Comparison of ENCODE assay signal across 26 mouse cellular contexts in genomic region chr4:130379181-130379580, GRCm38 (mm10).
"Had no signal": no experiment of that assay in that cellular context is flagged by ENCODE, and none has a peak within 500 bp of the region (broad histone marks: within the 10 kb centered on the region; RNA-seq: fewer than 3 reads in every experiment).

No protein-coding gene starts in this region.

- H3K27me3 ChIP-seq: heart, embryonic 13.5 days; heart, embryonic 15.5 days; hindbrain, embryonic 13.5 days; hindbrain, embryonic 15.5 days; intestine, embryonic 15.5 days; limb, embryonic 12.5 days; liver, embryonic 13.5 days had no signal

- H3K9me3 ChIP-seq: heart, embryonic 13.5 days; heart, embryonic 15.5 days; hindbrain, embryonic 15.5 days; intestine, embryonic 15.5 days; limb, embryonic 10.5 days; liver, embryonic 13.5 days had no signal

- H3K9ac ChIP-seq: heart, embryonic 13.5 days; heart, embryonic 15.5 days; hindbrain, embryonic 13.5 days; hindbrain, embryonic 15.5 days; intestine, embryonic 15.5 days; limb, embryonic 12.5 days; liver, embryonic 13.5 days had no signal

- ATAC-seq: inflammation-experienced regulatory T-cells, adult 6 months; intestine, embryonic 15.5 days; intestine, postnatal 0 days had no signal

- H3K4me2 ChIP-seq: heart, embryonic 11.5 days; heart, embryonic 13.5 days; heart, embryonic 15.5 days; hindbrain, embryonic 13.5 days; hindbrain, embryonic 15.5 days; intestine, embryonic 15.5 days; limb, embryonic 12.5 days; liver, embryonic 11.5 days; liver, embryonic 13.5 days had no signal

- H3K27ac ChIP-seq: heart, adult 2 months; heart, embryonic 13.5 days; heart, embryonic 15.5 days; hindbrain, embryonic 13.5 days; hindbrain, embryonic 15.5 days; intestine, embryonic 15.5 days; layer of hippocampus, adult 2 months; left cerebral cortex, adult 2 months; limb, embryonic 10.5 days; limb, embryonic 12.5 days; liver, embryonic 13.5 days had no signal

- H3K4me1 ChIP-seq: heart, embryonic 13.5 days; heart, embryonic 15.5 days; hindbrain, embryonic 13.5 days; hindbrain, embryonic 15.5 days; intestine, embryonic 15.5 days; limb, embryonic 10.5 days; limb, embryonic 12.5 days; liver, embryonic 13.5 days had no signal

- H3K4me3 ChIP-seq: heart, adult 2 months; heart, embryonic 13.5 days; heart, embryonic 15.5 days; hindbrain, embryonic 13.5 days; hindbrain, embryonic 15.5 days; intestine, embryonic 15.5 days; layer of hippocampus, adult 2 months; left cerebral cortex, adult 2 months; limb, embryonic 10.5 days; limb, embryonic 12.5 days; liver, embryonic 13.5 days had no signal

- DNase-seq: gastrocnemius, postnatal 14 days; gastrocnemius, postnatal 36 days; heart, adult 11 months; heart, adult 2 months; heart, postnatal 14 days; heart, postnatal 36 days; kidney, adult 18-20 months; kidney, adult 8-10 months; kidney, postnatal 10 days; kidney, postnatal 25 days; kidney, postnatal 4 days; liver; liver, embryonic 13.5 days had no signal
